Mouse (Mus musculus) lung, postnatal 0 days (tissue): ENCODE measurements around the gene Stom. TPM values are rescaled to one million over a fixed set of nuclear protein-coding genes. Genes with fewer than 3 reads are reported as not detected.

ENCODE experiments used
- ATAC-seq: fragments of 200-750 bp; cut with Nextera tagmentation; 2 replicates; pipeline ENCODE4 v1.8.0; 2017; ENCODE audit warnings: moderate library complexity
- DNase-seq: peaks from one replicate; pipeline ENCODE4 v3.0.0-alpha.2; 2016; ENCODE audit warnings: low spot score
- H3K27ac ChIP-seq: fragments of 300-500 bp; sonication (generic); 2 replicates; pipeline ENCODE4 v1.5.1; 2014; ENCODE audit warnings: antibody characterized with exemption, mild to moderate bottlenecking, low read length, mixed read lengths
- H3K27me3 ChIP-seq: fragments of 300-500 bp; sonication (generic); replicated peaks from 2 replicates; pipeline ENCODE4 v1.6.1; 2014; ENCODE audit warnings: low read length, mixed read lengths; ENCODE audit not compliant: insufficient read depth
- H3K36me3 ChIP-seq: fragments of 300-500 bp; sonication (generic); 2 replicates; pipeline ENCODE4 v1.6.1; 2014; ENCODE audit warnings: low read length, mixed read lengths; ENCODE audit not compliant: insufficient read depth
- H3K4me1 ChIP-seq: fragments of 300-500 bp; sonication (generic); 2 replicates; pipeline ENCODE4 v1.6.1; 2014; ENCODE audit warnings: antibody characterized with exemption, low read depth, low read length, mixed read lengths; ENCODE audit not compliant: insufficient read depth
- H3K4me2 ChIP-seq: fragments of 300-500 bp; sonication (generic); replicated peaks from 2 replicates; pipeline ENCODE4 v1.6.1; 2014; ENCODE audit warnings: low read depth, mild to moderate bottlenecking, low read length, moderate library complexity, mixed read lengths
- H3K4me3 ChIP-seq: fragments of 300-500 bp; sonication (generic); 2 replicates; pipeline ENCODE4 v1.5.1; 2014; ENCODE audit warnings: low read depth, low read length
- H3K9ac ChIP-seq: fragments of 300-500 bp; sonication (generic); replicated peaks from 2 replicates; pipeline ENCODE4 v1.6.1; 2014; ENCODE audit warnings: low read depth, mild to moderate bottlenecking
- H3K9me3 ChIP-seq: fragments of 300-500 bp; sonication (generic); 2 replicates; pipeline ENCODE4 v1.6.1; 2016; ENCODE audit warnings: low read length, mixed read lengths
- CTCF ChIP-seq: IDR thresholded peaks from 2 replicates; pipeline ENCODE4 v1.5.1; 2016; ENCODE audit warnings: antibody characterized with exemption, mild to moderate bottlenecking
- EP300 ChIP-seq: IDR thresholded peaks from 2 replicates; pipeline ENCODE4 v1.6.1; 2016; ENCODE audit warnings: antibody characterized with exemption, mild to moderate bottlenecking, control low read depth
- WGBS: fragments of 180-500 bp; shearing (Covaris S2); extraction: QIAGEN DNeasy Blood & Tissue Kit; methylation state at CpG from one replicate; pipeline ENCODE4 v1.1.7; 2014; 5-methylcytosine and 5-hydroxymethylcytosine counted together
- polyA plus RNA-seq: library from polyadenylated mRNA; unstranded; fragments of >200 nt; fragmentation: Nextera tagmentation; extraction: Ambion mirVana; gene quantifications from 2 replicates; pipeline ENCODE4 v1.2.1, GENCODE M21; 2015

The Stom gene
- polyA plus RNA-seq, 1 experiment from 2014 or later = 86.2 TPM

GRCm38 (mm10) chr2:35293291-35293690 lies 43.5 kb downstream of the Stom start:
- no peaks in the 10 kb centered on the region for H3K4me1 ChIP-seq
- TF ChIP-seq EP300 (no peak), CTCF (no peak)
- WGBS = 85% methylated on average over 8 of the region's 8 CpGs
- H3K36me3 ChIP-seq = peaks cover 9% of the 10 kb centered on the region
- ATAC-seq (no peak), DNase-seq (no peak)
- no peak overlapping the region for H3K4me3 ChIP-seq
- no peak overlapping the region for H3K9ac ChIP-seq
- no peak overlapping the region for H3K27ac ChIP-seq
- no peak overlapping the region for H3K4me2 ChIP-seq
- no peaks in the 10 kb centered on the region for H3K27me3 ChIP-seq
- no peaks in the 10 kb centered on the region for H3K9me3 ChIP-seq

- H3K4me1 ChIP-seq = no peaks in the 10 kb centered on the region
- peaks cover 9% of the 10 kb centered on the region for H3K36me3 ChIP-seq
- no peak overlapping the region for H3K4me3 ChIP-seq
- no peak overlapping the region for H3K9ac ChIP-seq
- no peak for TF ChIP-seq EP300
- no peak for TF ChIP-seq CTCF
- H3K4me2 ChIP-seq = no peak overlapping the region
- WGBS = 52% methylated on average over 3 of the region's 3 CpGs
- no peaks in the 10 kb centered on the region for H3K9me3 ChIP-seq
- H3K27me3 ChIP-seq = no peaks in the 10 kb centered on the region
- ATAC-seq = no peak
- no peak overlapping the region for H3K27ac ChIP-seq
- no peak for DNase-seq
These were observed 44.1 kb downstream of the Stom start for GRCm38 (mm10) chr2:35292700-35293099.

DNA sequence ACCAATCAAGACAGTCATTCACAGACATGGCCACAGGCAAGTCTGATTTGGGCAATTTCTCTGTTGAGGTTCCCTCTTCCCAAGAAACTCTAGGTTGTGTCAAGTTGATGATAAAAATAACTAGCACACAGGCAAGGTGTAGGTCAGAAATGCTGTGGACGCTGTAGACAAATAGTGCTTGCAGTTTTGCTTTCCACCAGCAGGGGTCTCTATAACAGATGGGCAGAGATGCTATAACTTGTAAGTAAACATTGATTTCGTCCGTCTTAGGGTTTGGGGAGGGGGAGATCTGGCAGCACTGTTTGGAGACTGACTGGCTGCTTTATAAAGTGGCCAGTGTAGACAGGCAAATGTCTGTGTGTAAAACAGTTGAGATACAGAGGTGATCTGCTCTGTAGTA lies 44.9 kb downstream of the Stom start:
- TF ChIP-seq CTCF = peak; percentile 79
- TF ChIP-seq EP300 = no peak
- Histone ChIP-seq H3K4me1 (no peaks in the 10 kb centered on the region; the same call in 1 of the 2 replicates), H3K9me3 (no peaks in the 10 kb centered on the region), H3K36me3 (peaks cover 5% of the 10 kb centered on the region), H3K27ac (no peak overlapping the region), H3K4me3 (no peak overlapping the region), H3K4me2 (no peak overlapping the region), H3K9ac (no peak overlapping the region), H3K27me3 (no peaks in the 10 kb centered on the region)
- 8% methylated on average over 3 of the region's 3 CpGs for WGBS
- ATAC-seq (no peak), DNase-seq (no peak)

GRCm38 (mm10) chr2:35288758-35289635 lies 47.8 kb downstream of the Stom start:
- Histone ChIP-seq H3K9ac (no peak overlapping the region), H3K27ac (no peak overlapping the region), H3K9me3 (no peaks in the 10 kb centered on the region), H3K36me3 (no peaks in the 10 kb centered on the region), H3K4me2 (no peak overlapping the region), H3K4me3 (no peak overlapping the region), H3K27me3 (no peaks in the 10 kb centered on the region), H3K4me1 (peaks cover 8% of the 10 kb centered on the region)
- WGBS = 37% methylated on average over 13 of the region's 13 CpGs
- peak; percentile 86 for DNase-seq
- 0 out of 2 replicates have a peak, but pooled peaks have one; percentile 7 for ATAC-seq
- peak; percentile 89 for TF ChIP-seq CTCF
- no peak for TF ChIP-seq EP300

DNA sequence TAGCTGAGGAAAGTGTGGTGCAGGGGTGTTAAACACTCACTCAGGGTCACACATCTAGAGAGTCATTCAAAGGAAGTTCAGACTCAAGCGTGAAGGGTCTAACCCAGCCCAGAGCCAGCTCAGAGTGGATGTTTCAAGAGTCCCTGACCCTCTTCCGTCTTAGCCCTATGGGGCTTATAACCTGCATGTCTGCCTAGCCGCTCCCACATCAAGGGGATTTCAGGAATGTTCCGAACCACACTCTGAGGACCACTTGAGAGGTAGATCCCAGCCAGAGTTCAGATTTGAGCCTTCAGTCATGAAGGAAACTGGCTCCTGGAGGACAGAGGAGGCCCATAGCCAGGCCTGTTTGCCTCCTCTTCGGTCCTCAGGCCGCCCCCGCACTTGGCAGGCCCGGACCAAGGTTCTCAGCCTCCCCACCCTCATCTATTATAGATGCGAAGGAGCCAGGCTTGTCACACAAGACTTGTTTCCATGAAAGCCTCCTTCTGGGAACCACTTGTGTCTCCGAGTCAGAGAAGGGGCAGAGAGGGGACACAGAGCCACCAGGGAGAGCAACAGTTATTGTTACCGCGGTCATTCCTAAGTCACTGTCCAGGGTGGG lies 49.7 kb downstream of the Stom start:
- ATAC-seq = peak; percentile 93
- DNase-seq = peak; percentile 96

GRCm38 (mm10) chr2:35285209-35285608 lies 51.6 kb downstream of the Stom start:
- H3K4me2 ChIP-seq = no peak overlapping the region
- 61% methylated on average over 5 of the region's 5 CpGs for WGBS
- no peak overlapping the region for H3K9ac ChIP-seq
- peaks cover 19% of the 10 kb centered on the region for H3K4me1 ChIP-seq
- no peak overlapping the region for H3K4me3 ChIP-seq
- H3K27me3 ChIP-seq = no peaks in the 10 kb centered on the region
- ATAC-seq (no peak), DNase-seq (no peak)
- no peak overlapping the region for H3K27ac ChIP-seq
- no peaks in the 10 kb centered on the region for H3K36me3 ChIP-seq
- TF ChIP-seq CTCF (no peak), EP300 (no peak)
- no peaks in the 10 kb centered on the region for H3K9me3 ChIP-seq

More for the DNA sequence above, 49.7 kb downstream of the Stom start:
- WGBS = 46% methylated on average over 12 of the region's 12 CpGs
- peak overlapping the region; percentile 16; the same call in 1 of the 2 replicates for H3K9ac ChIP-seq
- H3K36me3 ChIP-seq = no peaks in the 10 kb centered on the region
- H3K27ac ChIP-seq = peak overlapping the region; percentile 92
- no peaks in the 10 kb centered on the region for H3K27me3 ChIP-seq
- H3K9me3 ChIP-seq = no peaks in the 10 kb centered on the region
- H3K4me3 ChIP-seq = no peak overlapping the region
- H3K4me2 ChIP-seq = no peak overlapping the region
- no peak for TF ChIP-seq CTCF
- peak; percentile 96 for TF ChIP-seq EP300
- peaks cover 19% of the 10 kb centered on the region for H3K4me1 ChIP-seq
